Mouse (Mus musculus): Measurements from ENCODE around the gene Coa4. TPM values are rescaled to one million over a fixed set of nuclear protein-coding genes. Genes with fewer than 3 reads are reported as not detected.
"Not testable (repeated sequence)": the region's sequence is repeated elsewhere in the genome, so short reads cannot be mapped to it uniquely, and the experiment has no call there.

Coa4 gene
- polyA plus RNA-seq, 1 experiment from 2014 or later = 17.2 TPM

DNA sequence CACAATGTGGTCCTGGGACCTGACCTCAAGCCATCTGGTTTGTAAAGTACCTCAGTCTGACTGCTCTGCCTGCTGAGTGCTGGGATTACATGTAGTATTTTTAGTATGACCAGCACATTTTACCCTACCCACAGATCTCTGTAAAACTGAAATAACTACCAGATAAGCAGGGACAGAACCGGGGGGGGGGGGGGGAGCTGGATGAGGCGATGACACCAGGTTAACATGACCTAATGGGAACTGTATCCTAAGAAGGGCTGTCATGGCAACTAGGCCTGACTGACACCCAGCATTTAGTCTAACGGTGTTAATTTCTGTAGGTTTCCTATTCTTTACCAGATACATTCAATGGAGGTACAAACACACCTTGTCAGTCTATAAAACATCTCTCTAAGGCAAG is 12.9 kb downstream of the Coa4 start:
- 90% methylated on average over 3 of the region's 3 CpGs for WGBS
- Histone ChIP-seq H3K36me3 (peaks cover 27% of the 10 kb centered on the region), H3K4me1 (replicated peaks) (peaks cover 6% of the 10 kb centered on the region; the same call in 1 of the 2 replicates), H3K4me3 (no peak overlapping the region), H3K27ac (no peak overlapping the region), H3K4me2 (no peak overlapping the region), H3K27me3 (no peaks in the 10 kb centered on the region), H3K9me3 (no peaks in the 10 kb centered on the region), H3K9ac (no peak overlapping the region)
- no peak for ATAC-seq (ENCODE audit: low FRiP score)

DNA sequence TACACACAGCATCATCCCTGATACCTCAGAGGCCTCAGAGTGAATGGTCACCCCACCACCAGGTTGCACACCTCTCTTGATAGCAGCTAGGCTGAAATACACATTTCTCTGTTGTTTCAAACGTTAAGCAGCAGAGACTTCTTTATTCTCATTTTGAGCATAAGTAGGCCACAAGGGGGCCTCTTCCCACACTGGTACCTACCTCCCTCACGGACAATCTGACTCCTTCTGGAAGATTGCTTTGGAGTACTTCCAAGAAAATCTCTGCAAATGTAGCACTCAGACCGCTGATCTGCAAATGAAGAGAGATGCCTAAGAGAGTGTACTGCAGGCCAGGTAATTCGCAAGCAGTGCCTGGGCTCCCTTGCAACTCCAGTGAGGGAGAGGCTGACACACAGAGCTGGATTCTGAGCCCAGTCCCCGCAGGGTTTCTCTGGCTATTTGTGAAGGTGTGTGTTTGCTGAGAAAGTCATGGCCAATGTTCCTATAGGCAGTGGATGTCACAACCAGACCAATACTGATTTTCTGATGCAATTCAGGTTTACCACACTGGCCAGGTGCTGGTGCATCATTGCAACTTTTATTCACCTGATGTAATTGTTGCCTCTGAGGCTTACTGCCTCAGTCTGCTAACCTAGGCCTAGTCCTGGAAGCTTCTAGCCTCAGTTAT is 13.6 kb downstream of the Coa4 start:
- Histone ChIP-seq H3K27ac (no peak overlapping the region), H3K4me1 (replicated peaks) (peaks cover 12% of the 10 kb centered on the region), H3K36me3 (peaks cover 27% of the 10 kb centered on the region), H3K4me2 (no peak overlapping the region), H3K27me3 (no peaks in the 10 kb centered on the region), H3K9me3 (no peaks in the 10 kb centered on the region), H3K4me3 (no peak overlapping the region), H3K9ac (no peak overlapping the region)
- ATAC-seq (ENCODE audit: low FRiP score) = no peak
- WGBS = 60% methylated on average over 5 of the region's 5 CpGs

- Histone ChIP-seq H3K9ac (peak overlapping the region; percentile 51; the same call in 1 of the 2 replicates), H3K36me3 (peaks cover 3% of the 10 kb centered on the region; the same call in 1 of the 2 replicates), H3K4me1 (replicated peaks) (peaks cover 16% of the 10 kb centered on the region), H3K4me2 (no peak overlapping the region), H3K4me3 (no peak overlapping the region), H3K27ac (peak overlapping the region; percentile 89), H3K9me3 (no peaks in the 10 kb centered on the region), H3K27me3 (no peaks in the 10 kb centered on the region)
- 57% methylated on average over 5 of the region's 5 CpGs for WGBS
- no peak for ATAC-seq (ENCODE audit: low FRiP score)
Observed at GRCm38 (mm10) chr7:100554939-100555338, 18.1 kb downstream of the Coa4 start.

- Histone ChIP-seq H3K4me3 (no peak overlapping the region), H3K27me3 (no peaks in the 10 kb centered on the region), H3K9me3 (no peaks in the 10 kb centered on the region), H3K36me3 (peaks cover 3% of the 10 kb centered on the region; the same call in 1 of the 2 replicates), H3K4me1 (replicated peaks) (peaks cover 16% of the 10 kb centered on the region), H3K27ac (peak overlapping the region; percentile 89), H3K4me2 (peak overlapping the region; percentile 11), H3K9ac (peak overlapping the region; percentile 51; the same call in 1 of the 2 replicates)
- 21% methylated on average over 13 of the region's 13 CpGs for WGBS
- ATAC-seq (ENCODE audit: low FRiP score) = peak; percentile 87
Observed at GRCm38 (mm10) chr7:100555431-100555951, 18.6 kb downstream of the Coa4 start.

- ATAC-seq (ENCODE audit: low FRiP score) = no peak
- Histone ChIP-seq H3K9ac (no peak overlapping the region), H3K27ac (no peak overlapping the region), H3K4me3 (no peak overlapping the region), H3K4me1 (replicated peaks) (peaks cover 21% of the 10 kb centered on the region), H3K9me3 (no peaks in the 10 kb centered on the region), H3K36me3 (no peaks in the 10 kb centered on the region), H3K4me2 (no peak overlapping the region), H3K27me3 (no peaks in the 10 kb centered on the region)
- 90% methylated on average over 5 of the region's 5 CpGs for WGBS
Observed at GRCm38 (mm10) chr7:100557241-100557640, 20.4 kb downstream of the Coa4 start.

DNA sequence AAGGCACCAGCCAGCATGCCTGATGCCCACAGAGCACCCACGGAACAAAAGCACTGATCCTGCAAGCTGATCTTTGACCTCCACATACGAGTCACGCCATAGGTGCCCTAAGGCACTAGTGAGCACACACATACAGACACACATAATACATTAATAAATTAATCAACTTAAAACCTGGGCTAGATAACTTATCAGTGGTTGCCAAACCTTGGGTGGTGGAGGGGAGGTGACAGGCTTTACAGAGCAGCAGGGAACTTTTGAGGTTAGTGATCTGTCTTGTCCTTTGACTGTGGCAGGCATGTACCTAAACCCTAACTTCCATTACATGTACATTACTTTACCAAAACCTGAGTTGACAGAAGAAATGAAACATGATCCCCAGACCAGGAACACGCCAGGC is 22.5 kb downstream of the Coa4 start:
- Histone ChIP-seq H3K36me3 (0 out of 2 replicates have a peak, but pooled peaks cover 4% of the 10 kb centered on the region), H3K27ac (no peak overlapping the region), H3K4me1 (replicated peaks) (peaks cover 28% of the 10 kb centered on the region), H3K4me2 (no peak overlapping the region), H3K9me3 (no peaks in the 10 kb centered on the region), H3K9ac (no peak overlapping the region), H3K4me3 (no peak overlapping the region), H3K27me3 (no peaks in the 10 kb centered on the region)
- WGBS = 82% methylated on average over 4 of the region's 4 CpGs
- ATAC-seq (ENCODE audit: low FRiP score) = no peak

GRCm38 (mm10) chr7:100561861-100562587 is 25.2 kb downstream of the Coa4 start:
- no peak overlapping the region for H3K4me3 ChIP-seq
- no peak overlapping the region for H3K4me2 ChIP-seq
- no peaks in the 10 kb centered on the region for H3K9me3 ChIP-seq
- H3K9ac ChIP-seq = peak overlapping the region; percentile 43; the same call in 1 of the 2 replicates
- no peak for ATAC-seq (ENCODE audit: low FRiP score)
- H3K27me3 ChIP-seq = no peaks in the 10 kb centered on the region
- peaks cover 11% of the 10 kb centered on the region; the same call in 1 of the 2 replicates for H3K36me3 ChIP-seq
- H3K27ac ChIP-seq = peak overlapping the region; percentile 80
- 69% methylated on average over 11 of the region's 11 CpGs for WGBS
- H3K4me1 ChIP-seq (replicated peaks) = peaks cover 13% of the 10 kb centered on the region

DNA sequence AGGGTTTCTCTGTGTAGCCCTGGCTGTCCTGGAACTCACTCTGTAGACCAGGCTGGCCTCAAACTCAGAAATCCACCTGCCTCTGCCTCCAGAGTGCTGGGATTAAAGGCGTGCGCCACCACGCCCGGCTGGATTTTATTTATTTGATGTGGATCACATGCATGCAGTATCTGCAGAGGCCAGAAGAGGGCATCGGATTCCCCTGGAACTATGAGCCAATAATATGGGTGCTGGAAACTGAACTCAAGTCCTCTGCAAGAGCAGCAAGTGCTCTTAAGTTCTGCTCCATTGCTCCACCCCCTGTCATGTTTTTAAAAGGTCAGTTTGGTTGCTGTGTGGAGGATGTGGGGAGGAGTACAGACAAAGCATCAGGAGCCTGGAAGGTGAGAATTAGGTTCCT is 30.4 kb downstream of the Coa4 start:
- WGBS = 83% methylated on average over 5 of the region's 5 CpGs
- H3K9me3 ChIP-seq; H3K27me3 ChIP-seq; H3K4me3 ChIP-seq; H3K4me1 ChIP-seq (replicated peaks); H3K27ac ChIP-seq; ATAC-seq (ENCODE audit: low FRiP score); H3K4me2 ChIP-seq; H3K9ac ChIP-seq: not testable (repeated sequence)
- H3K36me3 ChIP-seq = peaks cover 11% of the 10 kb centered on the region; the same call in 1 of the 2 replicates

DNA sequence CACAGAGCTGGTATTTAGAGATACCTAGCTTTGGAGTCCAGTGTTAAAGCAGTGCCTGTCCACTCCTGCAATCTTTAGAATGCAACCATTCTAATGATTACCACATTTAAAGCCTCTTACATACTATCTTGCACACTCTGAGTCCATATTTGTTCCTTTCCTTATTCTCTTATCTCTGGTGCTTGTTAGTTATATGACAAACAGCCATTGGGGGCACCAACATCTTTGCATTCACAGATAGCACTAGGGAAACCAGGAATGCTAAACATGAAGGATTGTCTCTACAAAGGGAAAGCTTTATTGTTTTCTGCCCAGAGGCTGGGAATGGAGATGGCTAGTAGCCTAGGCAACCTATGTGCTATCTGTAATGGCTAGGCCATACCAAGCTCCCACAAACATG is 33.0 kb downstream of the Coa4 start:
- Histone ChIP-seq H3K4me3 (no peak overlapping the region), H3K27ac (no peak overlapping the region), H3K9me3 (no peaks in the 10 kb centered on the region), H3K4me1 (replicated peaks) (no peaks in the 10 kb centered on the region), H3K9ac (no peak overlapping the region), H3K4me2 (no peak overlapping the region), H3K27me3 (no peaks in the 10 kb centered on the region), H3K36me3 (peaks cover 6% of the 10 kb centered on the region; the same call in 1 of the 2 replicates)
- ATAC-seq (ENCODE audit: low FRiP score) = no peak

DNA sequence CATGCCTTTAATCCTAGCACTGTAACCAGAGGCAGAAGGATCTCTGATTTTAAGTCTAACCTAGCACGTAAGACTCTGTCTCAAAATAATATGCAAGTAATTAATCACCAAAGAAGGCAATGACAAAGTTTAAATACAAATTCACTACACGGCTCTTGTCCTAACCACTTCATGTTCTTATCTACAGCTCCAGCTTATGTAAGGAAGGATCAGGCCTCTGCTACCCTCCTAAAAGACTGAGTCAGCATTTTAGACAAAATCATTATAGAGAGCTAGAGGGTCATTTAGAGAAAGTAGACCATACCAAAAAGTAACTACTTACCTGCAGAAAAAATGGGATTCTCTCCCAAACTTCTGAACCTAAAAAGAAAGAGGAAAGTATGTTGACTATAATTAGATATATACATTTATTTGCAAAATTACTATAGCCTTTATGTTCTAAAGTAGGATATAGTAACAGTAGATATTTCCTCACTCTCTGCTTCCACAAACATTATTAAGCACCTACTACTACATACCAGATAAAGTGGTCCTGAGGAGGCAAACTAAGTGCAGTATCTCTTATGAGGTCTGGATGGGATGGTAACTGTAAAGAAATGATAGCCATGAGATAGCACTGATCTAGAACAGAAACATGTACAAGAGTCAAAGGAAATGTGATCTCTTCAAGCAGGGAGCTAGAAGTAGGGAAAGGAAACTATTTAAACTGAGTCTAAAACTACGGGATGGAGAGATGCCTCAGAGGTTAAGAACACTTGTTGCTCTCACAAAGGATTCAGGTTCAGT is 34.3 kb downstream of the Coa4 start:
- H3K4me1 ChIP-seq (replicated peaks) = no peaks in the 10 kb centered on the region
- no peaks in the 10 kb centered on the region for H3K27me3 ChIP-seq
- H3K9me3 ChIP-seq = no peaks in the 10 kb centered on the region
- H3K9ac ChIP-seq = no peak overlapping the region
- H3K4me3 ChIP-seq = no peak overlapping the region
- no peak overlapping the region for H3K27ac ChIP-seq
- 88% methylated on average over 3 of the region's 3 CpGs for WGBS
- H3K36me3 ChIP-seq = 0 out of 2 replicates have a peak, but pooled peaks cover 4% of the 10 kb centered on the region
- H3K4me2 ChIP-seq = no peak overlapping the region
- no peak for ATAC-seq (ENCODE audit: low FRiP score)

- Histone ChIP-seq H3K4me3 (no peak overlapping the region), H3K9me3 (no peaks in the 10 kb centered on the region), H3K36me3 (0 out of 2 replicates have a peak, but pooled peaks cover 4% of the 10 kb centered on the region), H3K27me3 (no peaks in the 10 kb centered on the region), H3K4me1 (replicated peaks) (no peaks in the 10 kb centered on the region), H3K4me2 (no peak overlapping the region), H3K27ac (no peak overlapping the region), H3K9ac (no peak overlapping the region)
- ATAC-seq (ENCODE audit: low FRiP score) = no peak
- WGBS = 90% methylated on average over 4 of the region's 4 CpGs
Observed at GRCm38 (mm10) chr7:100572061-100572460, 35.2 kb downstream of the Coa4 start.

GRCm38 (mm10) chr7:100572704-100573103 is 35.8 kb downstream of the Coa4 start:
- Histone ChIP-seq H3K9me3 (no peaks in the 10 kb centered on the region), H3K4me2 (no peak overlapping the region), H3K27ac (no peak overlapping the region), H3K36me3 (0 out of 2 replicates have a peak, but pooled peaks cover 4% of the 10 kb centered on the region), H3K9ac (no peak overlapping the region), H3K27me3 (no peaks in the 10 kb centered on the region), H3K4me1 (replicated peaks) (no peaks in the 10 kb centered on the region), H3K4me3 (no peak overlapping the region)
- 83% methylated on average over 4 of the region's 4 CpGs for WGBS
- no peak for ATAC-seq (ENCODE audit: low FRiP score)
